Mouse (Mus musculus): ENCODE measurements at regions not wholly inside any gene's neighbourhood (a gene's known extent, or its start where the extent isn't known, plus 50 kb on each side); places are given as distances from the start of the nearest gene placed in this dataset.

GRCm38 (mm10) chr14:24751227-24751626 is 264.3 kb downstream of the Rps24 start:
- Histone ChIP-seq H3K9me3 (ENCODE audit: control insufficient read depth, low read length) (no peaks in the 10 kb centered on the region), H3K27me3 (ENCODE audit: control insufficient read depth, insufficient read depth, low read length) (no peaks in the 10 kb centered on the region), H3K9ac (ENCODE audit: low read depth, low read length) (no peak overlapping the region), H3K4me3 (ENCODE audit: low read depth, low read length) (no peak overlapping the region), H3K4me2 (replicated peaks; ENCODE audit: low read depth, low read length) (no peak overlapping the region), H3K27ac (ENCODE audit: low read depth, low read length) (no peak overlapping the region), H3K4me1 (replicated peaks; ENCODE audit: control insufficient read depth, insufficient read depth, low read length) (no peaks in the 10 kb centered on the region), H3K36me3 (ENCODE audit: control insufficient read depth, insufficient read depth, low read length) (no peaks in the 10 kb centered on the region)
- WGBS = 88% methylated on average over 8 of the region's 8 CpGs
- DNase-seq (ENCODE audit: low spot score) = no peak
- no peak for ATAC-seq (ENCODE audit: low FRiP score)

- DNase-seq (ENCODE audit: low spot score) = no peak
- no peak overlapping the region for H3K4me3 ChIP-seq (ENCODE audit: low read depth, low read length)
- WGBS = 59% methylated on average over 1 of the region's 1 CpGs
- H3K27ac ChIP-seq (ENCODE audit: low read depth, low read length) = no peak overlapping the region
- H3K9me3 ChIP-seq (ENCODE audit: control insufficient read depth, low read length) = no peaks in the 10 kb centered on the region
- no peaks in the 10 kb centered on the region for H3K27me3 ChIP-seq (ENCODE audit: control insufficient read depth, insufficient read depth, low read length)
- no peak overlapping the region for H3K9ac ChIP-seq (ENCODE audit: low read depth, low read length)
- H3K4me2 ChIP-seq (replicated peaks; ENCODE audit: low read depth, low read length) = no peak overlapping the region
- no peaks in the 10 kb centered on the region for H3K36me3 ChIP-seq (ENCODE audit: control insufficient read depth, insufficient read depth, low read length)
- H3K4me1 ChIP-seq (replicated peaks; ENCODE audit: control insufficient read depth, insufficient read depth, low read length) = no peaks in the 10 kb centered on the region
- no peak for ATAC-seq (ENCODE audit: low FRiP score)
Measured at GRCm38 (mm10) chr14:24754753-24755152, 267.8 kb downstream of the Rps24 start.

- H3K27ac ChIP-seq (ENCODE audit: low read depth, low read length) = no peak overlapping the region
- H3K4me3 ChIP-seq (ENCODE audit: low read depth, low read length) = no peak overlapping the region
- no peaks in the 10 kb centered on the region for H3K9me3 ChIP-seq (ENCODE audit: control insufficient read depth, low read length)
- H3K36me3 ChIP-seq (ENCODE audit: control insufficient read depth, insufficient read depth, low read length) = no peaks in the 10 kb centered on the region
- no peaks in the 10 kb centered on the region for H3K27me3 ChIP-seq (ENCODE audit: control insufficient read depth, insufficient read depth, low read length)
- no peak overlapping the region for H3K9ac ChIP-seq (ENCODE audit: low read depth, low read length)
- 91% methylated on average over 12 of the region's 12 CpGs for WGBS
- no peak for ATAC-seq (ENCODE audit: low FRiP score)
- DNase-seq (ENCODE audit: low spot score) = no peak
- no peaks in the 10 kb centered on the region for H3K4me1 ChIP-seq (replicated peaks; ENCODE audit: control insufficient read depth, insufficient read depth, low read length)
- H3K4me2 ChIP-seq (replicated peaks; ENCODE audit: low read depth, low read length) = no peak overlapping the region
Measured at GRCm38 (mm10) chr14:24755426-24756117, 268.6 kb downstream of the Rps24 start.

- Histone ChIP-seq H3K36me3 (ENCODE audit: control insufficient read depth, insufficient read depth, low read length) (no peaks in the 10 kb centered on the region), H3K4me3 (ENCODE audit: low read depth, low read length) (no peak overlapping the region), H3K27me3 (ENCODE audit: control insufficient read depth, insufficient read depth, low read length) (no peaks in the 10 kb centered on the region), H3K9me3 (ENCODE audit: control insufficient read depth, low read length) (no peaks in the 10 kb centered on the region), H3K4me2 (replicated peaks; ENCODE audit: low read depth, low read length) (no peak overlapping the region), H3K4me1 (replicated peaks; ENCODE audit: control insufficient read depth, insufficient read depth, low read length) (peaks cover 4% of the 10 kb centered on the region), H3K27ac (ENCODE audit: low read depth, low read length) (no peak overlapping the region), H3K9ac (ENCODE audit: low read depth, low read length) (no peak overlapping the region)
- no peak for ATAC-seq (ENCODE audit: low FRiP score)
- no peak for DNase-seq (ENCODE audit: low spot score)
- 90% methylated on average over 1 of the region's 1 CpGs for WGBS
Measured at GRCm38 (mm10) chr14:24757302-24757701, 270.4 kb downstream of the Rps24 start.

- ATAC-seq (ENCODE audit: low FRiP score) = no peak
Measured at GRCm38 (mm10) chr14:24757843-24758242, 270.9 kb downstream of the Rps24 start.

GRCm38 (mm10) chr14:24760926-24761325 is 274.0 kb downstream of the Rps24 start:
- H3K27ac ChIP-seq (ENCODE audit: low read depth, low read length) = no peak overlapping the region
- no peaks in the 10 kb centered on the region for H3K36me3 ChIP-seq (ENCODE audit: control insufficient read depth, insufficient read depth, low read length)
- no peak for ATAC-seq (ENCODE audit: low FRiP score)
- H3K27me3 ChIP-seq (ENCODE audit: control insufficient read depth, insufficient read depth, low read length) = no peaks in the 10 kb centered on the region
- DNase-seq (ENCODE audit: low spot score) = no peak
- 58% methylated on average over 1 of the region's 1 CpGs for WGBS
- H3K4me1 ChIP-seq (replicated peaks; ENCODE audit: control insufficient read depth, insufficient read depth, low read length) = peaks cover 15% of the 10 kb centered on the region
- H3K4me3 ChIP-seq (ENCODE audit: low read depth, low read length) = no peak overlapping the region
- no peak overlapping the region for H3K9ac ChIP-seq (ENCODE audit: low read depth, low read length)
- no peak overlapping the region for H3K4me2 ChIP-seq (replicated peaks; ENCODE audit: low read depth, low read length)
- H3K9me3 ChIP-seq (ENCODE audit: control insufficient read depth, low read length) = no peaks in the 10 kb centered on the region

More at GRCm38 (mm10) chr14:24757843-24758242, 270.9 kb downstream of the Rps24 start:
- WGBS = 70% methylated on average over 1 of the region's 1 CpGs
- H3K27ac ChIP-seq (ENCODE audit: low read depth, low read length) = no peak overlapping the region
- H3K4me3 ChIP-seq (ENCODE audit: low read depth, low read length) = no peak overlapping the region
- H3K9me3 ChIP-seq (ENCODE audit: control insufficient read depth, low read length) = no peaks in the 10 kb centered on the region
- H3K36me3 ChIP-seq (ENCODE audit: control insufficient read depth, insufficient read depth, low read length) = no peaks in the 10 kb centered on the region
- H3K4me2 ChIP-seq (replicated peaks; ENCODE audit: low read depth, low read length) = no peak overlapping the region
- H3K4me1 ChIP-seq (replicated peaks; ENCODE audit: control insufficient read depth, insufficient read depth, low read length) = peaks cover 10% of the 10 kb centered on the region
- DNase-seq (ENCODE audit: low spot score) = no peak
- H3K27me3 ChIP-seq (ENCODE audit: control insufficient read depth, insufficient read depth, low read length) = no peaks in the 10 kb centered on the region
- no peak overlapping the region for H3K9ac ChIP-seq (ENCODE audit: low read depth, low read length)

GRCm38 (mm10) chr14:24762468-24763274 is 275.7 kb downstream of the Rps24 start:
- Histone ChIP-seq H3K4me2 (replicated peaks; ENCODE audit: low read depth, low read length) (no peak overlapping the region), H3K27ac (ENCODE audit: low read depth, low read length) (peak overlapping the region; percentile 82), H3K9ac (ENCODE audit: low read depth, low read length) (peak overlapping the region; percentile 11; the same call in 1 of the 2 replicates), H3K4me3 (ENCODE audit: low read depth, low read length) (no peak overlapping the region), H3K9me3 (ENCODE audit: control insufficient read depth, low read length) (no peaks in the 10 kb centered on the region), H3K27me3 (ENCODE audit: control insufficient read depth, insufficient read depth, low read length) (no peaks in the 10 kb centered on the region), H3K36me3 (ENCODE audit: control insufficient read depth, insufficient read depth, low read length) (no peaks in the 10 kb centered on the region), H3K4me1 (replicated peaks; ENCODE audit: control insufficient read depth, insufficient read depth, low read length) (peaks cover 15% of the 10 kb centered on the region)
- ATAC-seq (ENCODE audit: low FRiP score) (peak; percentile 69), DNase-seq (ENCODE audit: low spot score) (peak; percentile 45)
- 15% methylated on average over 7 of the region's 7 CpGs for WGBS

GRCm38 (mm10) chr14:24763275-24763812 is 276.4 kb downstream of the Rps24 start:
- peak overlapping the region; percentile 8; the same call in 1 of the 2 replicates for H3K9ac ChIP-seq (ENCODE audit: low read depth, low read length)
- peak overlapping the region; percentile 82 for H3K27ac ChIP-seq (ENCODE audit: low read depth, low read length)
- H3K4me3 ChIP-seq (ENCODE audit: low read depth, low read length) = no peak overlapping the region
- no peaks in the 10 kb centered on the region for H3K9me3 ChIP-seq (ENCODE audit: control insufficient read depth, low read length)
- H3K27me3 ChIP-seq (ENCODE audit: control insufficient read depth, insufficient read depth, low read length) = no peaks in the 10 kb centered on the region
- H3K4me2 ChIP-seq (replicated peaks; ENCODE audit: low read depth, low read length) = no peak overlapping the region
- peaks cover 15% of the 10 kb centered on the region for H3K4me1 ChIP-seq (replicated peaks; ENCODE audit: control insufficient read depth, insufficient read depth, low read length)
- H3K36me3 ChIP-seq (ENCODE audit: control insufficient read depth, insufficient read depth, low read length) = no peaks in the 10 kb centered on the region
- WGBS = 59% methylated on average over 9 of the region's 9 CpGs
- DNase-seq (ENCODE audit: low spot score) (no peak), ATAC-seq (ENCODE audit: low FRiP score) (peak; percentile 51; the same call in 1 of the 2 replicates)
